8 mouse cellular contexts compared by ENCODE assay signal in genomic region chr1:86302532-86302931, GRCm38 (mm10). TPM values are rescaled to one million over a fixed set of nuclear protein-coding genes. Genes with fewer than 3 reads are reported as not detected.
A peak's percentile ranks its signal among the peaks of the same experiment; 100 is the strongest.
DNase-seq lines count a peak whose midpoint lies in the region; ATAC-seq lines count a peak whose summit lies in the region.

Gene B3gnt7 (plus strand): TSS chr1:86302832.

- peak within 1 kb of the TSS; percentile 70 for H3K9ac ChIP-seq in kidney, embryonic 16.5 days (replicated peaks; ENCODE audit: low read length)
- H3K9ac ChIP-seq in embryonic facial prominence, embryonic 11.5 days (replicated peaks; ENCODE audit: low read length): peak within 1 kb of the TSS; percentile 67
- H3K9ac ChIP-seq in hindbrain, embryonic 15.5 days: peak within 1 kb of the TSS; percentile 67
- H3K9ac ChIP-seq in midbrain, embryonic 14.5 days (replicated peaks; ENCODE audit: low read length): peak within 1 kb of the TSS; percentile 65

- peaks cover 11% of the 10 kb centered on the region for H3K27me3 ChIP-seq in kidney, embryonic 16.5 days (ENCODE audit: insufficient read depth, low read length)
- peaks cover 9% of the 10 kb centered on the region for H3K27me3 ChIP-seq in embryonic facial prominence, embryonic 11.5 days (ENCODE audit: control insufficient read depth, insufficient read depth, low read length)
- peaks cover 20% of the 10 kb centered on the region for H3K27me3 ChIP-seq in hindbrain, embryonic 15.5 days
- H3K27me3 ChIP-seq in midbrain, embryonic 14.5 days (ENCODE audit: control insufficient read depth, insufficient read depth, low read length): peaks cover 23% of the 10 kb centered on the region

- no peak for ATAC-seq in kidney, embryonic 16.5 days (ENCODE audit: low FRiP score, low TSS enrichment)
- no peak for ATAC-seq in embryonic facial prominence, embryonic 11.5 days (replicated peaks; ENCODE audit: insufficient number of reproducible peaks, low FRiP score, low TSS enrichment, low read depth)
- no peak for ATAC-seq in hindbrain, embryonic 15.5 days (ENCODE audit: low FRiP score, low read depth)
- no peak for ATAC-seq in midbrain, embryonic 14.5 days (ENCODE audit: low FRiP score, low TSS enrichment)

- H3K36me3 ChIP-seq in kidney, embryonic 16.5 days (ENCODE audit: insufficient read depth, low read length): peaks cover 12% of the 10 kb centered on the region; the same call in 1 of the 2 replicates
- no peaks in the 10 kb centered on the region for H3K36me3 ChIP-seq in embryonic facial prominence, embryonic 11.5 days (replicated peaks; ENCODE audit: control insufficient read depth, insufficient read depth, low read depth, low read length)
- H3K36me3 ChIP-seq in hindbrain, embryonic 15.5 days: no peaks in the 10 kb centered on the region
- H3K36me3 ChIP-seq in midbrain, embryonic 14.5 days (ENCODE audit: control insufficient read depth, insufficient read depth, low read length): no peaks in the 10 kb centered on the region

- peak within 1 kb of the TSS; percentile 95 for H3K4me2 ChIP-seq in kidney, embryonic 16.5 days (replicated peaks; ENCODE audit: low read depth, low read length)
- H3K4me2 ChIP-seq in embryonic facial prominence, embryonic 11.5 days (ENCODE audit: low read depth, low read length): peak within 1 kb of the TSS; percentile 93
- H3K4me2 ChIP-seq in hindbrain, embryonic 15.5 days: peak within 1 kb of the TSS; percentile 96
- peak within 1 kb of the TSS; percentile 98 for H3K4me2 ChIP-seq in midbrain, embryonic 14.5 days (ENCODE audit: low read length)

- no peak within 1 kb of the TSS for H3K27ac ChIP-seq in kidney, embryonic 16.5 days (ENCODE audit: low read length)
- H3K27ac ChIP-seq in embryonic facial prominence, embryonic 11.5 days (replicated peaks; ENCODE audit: low read depth, low read length): no peak within 1 kb of the TSS
- 0 out of 2 replicates have a peak within 1 kb of the TSS, but pooled peaks have one; percentile 26 for H3K27ac ChIP-seq in hindbrain, embryonic 15.5 days (replicated peaks)
- H3K27ac ChIP-seq in midbrain, embryonic 14.5 days (replicated peaks; ENCODE audit: low read depth, low read length): no peak within 1 kb of the TSS

- H3K9me3 ChIP-seq in kidney, embryonic 16.5 days (ENCODE audit: low read length): no peaks in the 10 kb centered on the region
- no peaks in the 10 kb centered on the region for H3K9me3 ChIP-seq in embryonic facial prominence, embryonic 11.5 days (replicated peaks; ENCODE audit: control insufficient read depth, low read length)
- H3K9me3 ChIP-seq in hindbrain, embryonic 15.5 days: no peaks in the 10 kb centered on the region
- H3K9me3 ChIP-seq in midbrain, embryonic 14.5 days (ENCODE audit: control insufficient read depth, low read length): no peaks in the 10 kb centered on the region

- peak within 1 kb of the TSS; percentile 71 for H3K4me3 ChIP-seq in kidney, embryonic 16.5 days (ENCODE audit: low read length)
- H3K4me3 ChIP-seq in embryonic facial prominence, embryonic 11.5 days (ENCODE audit: low read depth, low read length): peak within 1 kb of the TSS; percentile 73
- peak within 1 kb of the TSS; percentile 78 for H3K4me3 ChIP-seq in hindbrain, embryonic 15.5 days
- H3K4me3 ChIP-seq in midbrain, embryonic 14.5 days (replicated peaks; ENCODE audit: low read depth, low read length): peak within 1 kb of the TSS; percentile 59

- peaks cover 12% of the 10 kb centered on the region; the same call in 1 of the 2 replicates for H3K4me1 ChIP-seq in kidney, embryonic 16.5 days (ENCODE audit: insufficient read depth, low read length)
- no peaks in the 10 kb centered on the region; the same call in none of the 2 replicates for H3K4me1 ChIP-seq in embryonic facial prominence, embryonic 11.5 days (ENCODE audit: control insufficient read depth, insufficient read depth, low read length)
- peaks cover 16% of the 10 kb centered on the region for H3K4me1 ChIP-seq in hindbrain, embryonic 15.5 days (replicated peaks)
- H3K4me1 ChIP-seq in midbrain, embryonic 14.5 days (ENCODE audit: control insufficient read depth, insufficient read depth, low read length): no peaks in the 10 kb centered on the region

- DNase-seq in kidney, adult 8-10 months: no peak
- DNase-seq in embryonic facial prominence, embryonic 11.5 days (ENCODE audit: low spot score): no peak
- DNase-seq in midbrain, embryonic 14.5 days: no peak
- DNase-seq in embryo, embryonic 10.5 days (ENCODE audit: low spot score): no peak
- DNase-seq in thymus, postnatal 4 days: no peak
- no peak for DNase-seq in layer of hippocampus, adult 11-12 months (ENCODE audit: low spot score)

- 44% methylated on average over 6 of the region's 6 CpGs for WGBS in kidney, embryonic 16.5 days
- WGBS in embryonic facial prominence, embryonic 11.5 days: 21% methylated on average over 6 of the region's 6 CpGs
- 26% methylated on average over 6 of the region's 6 CpGs for WGBS in hindbrain, embryonic 15.5 days
- WGBS in midbrain, embryonic 14.5 days: 24% methylated on average over 6 of the region's 6 CpGs

RNA-seq across cellular contexts. Expression of gene B3gnt7, which starts in this region (rescaled TPM):
- 9.5 and 10.5 TPM in 2 replicates for polyA plus RNA-seq in kidney, embryonic 16.5 days (2015; fragmentation: Nextera tagmentation; extraction: Ambion mirVana)
- polyA plus RNA-seq in embryonic facial prominence, embryonic 11.5 days (2014; fragmentation: Nextera tagmentation; extraction: Ambion mirVana): 5.1 and 6.1 TPM in 2 replicates
- polyA plus RNA-seq in hindbrain, embryonic 15.5 days (2015; fragmentation: Nextera tagmentation; extraction: Ambion mirVana): 6.9 and 8.7 TPM in 2 replicates
- polyA plus RNA-seq in midbrain, embryonic 14.5 days (2014; fragmentation: Nextera tagmentation; extraction: Ambion mirVana): 5.9 and 7.0 TPM in 2 replicates
